Mouse (Mus musculus) CD4-positive naive resting alpha-beta T cell, adult 57 days (primary cell): Measurements from ENCODE around the gene Olfr1167. TPM values are rescaled to one million over a fixed set of nuclear protein-coding genes. Genes with fewer than 3 reads are reported as not detected.

ENCODE experiments used
- total RNA-seq: library from RNA; stranded (reverse); gene quantifications from one replicate; pipeline ENCODE4 v1.2.4, GENCODE M21; 2023

Olfr1167 gene
- not detected for total RNA-seq

GRCm38 (mm10) chr2:88155093-88155492, at the start of gene Olfr1167:
Olfr1167 (minus strand) TSS chr2:88155193.

GRCm38 (mm10) chr2:88181580-88181979, 26.6 kb upstream of the Olfr1167 start, which contains the start of gene Olfr1168:
Olfr1168 (plus strand) TSS chr2:88181880.

GRCm38 (mm10) chr2:88128172-88128571, 26.8 kb downstream of the Olfr1167 start, which contains the start of gene Olfr1166:
Olfr1166 (minus strand) TSS chr2:88128272.

Other genes with a start within 250 kb of the Olfr1167 start
- not detected for gene Olfr1155, start 210.1 kb downstream of the Olfr1167 start, total RNA-seq
- gene Olfr1156, start 202.1 kb downstream of the Olfr1167 start, total RNA-seq = not detected
- not detected for gene Olfr1157, start 186.9 kb downstream of the Olfr1167 start, total RNA-seq
- gene Olfr74, start 180.5 kb downstream of the Olfr1167 start, total RNA-seq = not detected
- not detected for gene Olfr1158, start 165.1 kb downstream of the Olfr1167 start, total RNA-seq
- not detected for gene Olfr1160, start 146.9 kb downstream of the Olfr1167 start, total RNA-seq
- not detected for gene Olfr1161, start 132.4 kb downstream of the Olfr1167 start, total RNA-seq
- not detected for gene Olfr73, start 117.5 kb downstream of the Olfr1167 start, total RNA-seq
- gene Olfr1162, start 104.1 kb downstream of the Olfr1167 start, total RNA-seq = not detected
- not detected for gene Olfr1163, start 83.4 kb downstream of the Olfr1167 start, total RNA-seq
- not detected for gene Olfr1164, start 61.2 kb downstream of the Olfr1167 start, total RNA-seq
- gene Olfr1166, start 26.9 kb downstream of the Olfr1167 start, total RNA-seq = not detected
- gene Olfr1168, start 26.7 kb upstream of the Olfr1167 start, total RNA-seq = not detected
- not detected for gene Olfr1170, start 73.1 kb upstream of the Olfr1167 start, total RNA-seq
- gene Olfr1173, start 124.7 kb upstream of the Olfr1167 start, total RNA-seq = not detected
- gene Olfr1174-ps, start 159.9 kb upstream of the Olfr1167 start, total RNA-seq = not detected
- not detected for gene Olfr1175-ps, start 172.0 kb upstream of the Olfr1167 start, total RNA-seq
- not detected for gene Olfr1176, start 181.5 kb upstream of the Olfr1167 start, total RNA-seq
- gene Olfr1177-ps, start 191.3 kb upstream of the Olfr1167 start, total RNA-seq = not detected
- gene Olfr1178, start 231.9 kb upstream of the Olfr1167 start, total RNA-seq = not detected